Mouse (Mus musculus) neural tube, embryonic 12.5 days (tissue): ENCODE measurements around the gene Cfap43. TPM values are rescaled to one million over a fixed set of nuclear protein-coding genes. Genes with fewer than 3 reads are reported as not detected.

ENCODE experiments used
- microRNA-seq: library from miRNA; unstranded; fragments of <30 nt; microRNA quantifications from one replicate; pipeline ENCODE4, GENCODE M21; 2017
- polyA plus RNA-seq: library from polyadenylated mRNA; unstranded; fragments of >200 nt; fragmentation: Nextera tagmentation; extraction: Ambion mirVana; gene quantifications from 2 replicates; pipeline ENCODE4 v1.2.1, GENCODE M21; 2016

Gene Cfap43
- polyA plus RNA-seq, 1 experiment from 2014 or later, result 0.18 TPM

Small RNA genes within 50 kb of the gene (microRNA-seq; reads per million reads assigned to microRNA genes)
- gene Gm22240 (not detected), gene Mir8090 (not detected)

Other genes with a start within 250 kb of the Cfap43 start
- gene Col17a1, start 227.2 kb downstream of the Cfap43 start, polyA plus RNA-seq, result 0.43 and 0.56 TPM in 2 replicates
- 235 and 257 TPM in 2 replicates for gene Sfr1, start 187.6 kb downstream of the Cfap43 start, polyA plus RNA-seq
- 108 and 114 TPM in 2 replicates for gene Gsto1, start 64.3 kb downstream of the Cfap43 start, polyA plus RNA-seq
- gene Gsto2, start 53.8 kb downstream of the Cfap43 start, polyA plus RNA-seq, result 0.73 and 0.98 TPM in 2 replicates
- gene Itprip, start within 50 bp of the Cfap43 start, polyA plus RNA-seq, result 15.4 and 16.4 TPM in 2 replicates
- gene Cfap58, start 18.4 kb upstream of the Cfap43 start, polyA plus RNA-seq, result 0.20 and 0.33 TPM in 2 replicates